Mouse (Mus musculus): ENCODE data around the gene 3110021N24Rik.
A peak's percentile ranks its signal among the peaks of the same experiment; 100 is the strongest.

Gene 3110021N24Rik

DNA sequence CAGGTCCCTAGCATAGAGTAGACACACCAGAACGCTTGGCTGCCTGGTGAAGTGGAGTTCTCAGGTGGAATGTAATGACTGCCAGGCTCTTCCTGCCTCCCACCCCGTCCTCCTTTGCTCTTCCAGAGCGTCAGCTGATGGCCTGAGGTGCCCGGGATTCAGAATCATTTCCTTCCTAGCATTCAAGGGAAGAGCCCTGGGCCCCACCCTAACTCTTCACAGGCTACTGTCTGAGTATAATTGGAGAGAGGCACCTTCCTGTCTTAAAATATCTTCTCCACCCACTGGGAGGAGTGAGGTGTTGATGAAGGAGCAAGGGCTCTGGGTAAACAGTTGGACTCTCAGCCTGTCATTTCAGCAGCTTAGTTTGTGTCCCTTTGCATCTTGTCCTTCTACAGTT lies 77.3 kb downstream of the 3110021N24Rik start:
- DNase-seq (ENCODE audit: low read depth), result no peak

DNA sequence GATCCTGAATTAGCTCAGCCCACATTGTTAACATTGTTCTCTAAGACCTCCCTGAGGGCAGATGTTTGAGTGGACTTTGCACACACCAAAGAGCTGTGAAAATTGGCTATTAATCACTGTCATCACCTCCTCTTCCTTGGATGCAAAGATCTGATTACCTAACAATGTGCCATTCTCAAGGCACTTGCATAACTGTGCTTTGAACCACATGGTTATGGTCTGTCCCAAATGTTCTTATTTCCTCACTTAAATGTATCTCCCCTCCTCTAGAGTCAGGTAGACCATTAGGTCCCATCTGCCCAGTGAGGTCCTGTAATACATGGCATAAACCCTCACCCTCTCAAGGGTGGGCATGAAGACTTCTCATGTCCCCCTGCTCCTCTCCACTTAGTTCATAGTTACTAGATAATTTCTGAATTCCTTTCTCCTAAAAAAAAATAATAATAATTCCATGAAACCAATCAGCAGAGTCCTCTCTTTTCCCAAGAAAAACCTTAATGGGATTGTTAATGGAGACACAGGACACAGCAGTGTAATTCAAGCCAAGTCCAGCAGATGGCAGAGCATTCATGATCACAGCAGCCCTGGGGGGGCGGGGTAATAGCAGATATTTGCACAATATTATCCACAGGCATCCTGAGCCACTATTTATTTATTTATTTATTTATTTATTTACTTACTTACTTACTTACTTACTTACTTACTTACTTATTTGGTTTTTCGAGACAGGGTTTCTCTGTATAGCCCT lies 78.8 kb downstream of the 3110021N24Rik start:
- DNase-seq (ENCODE audit: low read depth), result peak; percentile 54

- DNase-seq (ENCODE audit: low read depth), result no peak
Measured at GRCm38 (mm10) chr4:108803535-108803934, 84.1 kb downstream of the 3110021N24Rik start.

DNA sequence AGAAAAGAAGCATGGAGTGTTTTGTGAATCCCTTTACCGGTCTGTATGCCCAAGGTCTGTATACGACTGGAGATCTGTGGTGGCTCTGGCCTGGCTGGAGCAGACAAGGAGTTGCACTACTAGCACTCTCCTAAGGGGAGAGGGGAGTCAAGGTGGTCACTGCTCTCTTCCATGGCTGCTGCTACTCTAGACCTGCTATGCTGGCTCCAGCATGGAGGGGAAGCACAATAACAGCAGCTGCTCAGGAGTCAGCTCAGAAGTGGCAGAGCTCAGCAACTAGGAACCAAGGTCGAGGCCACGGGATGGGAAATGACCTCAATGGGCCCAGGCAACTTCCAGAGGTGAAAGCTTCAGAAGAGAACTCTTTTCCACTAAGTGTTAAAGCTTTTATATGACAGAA lies 91.7 kb downstream of the 3110021N24Rik start:
- DNase-seq (ENCODE audit: low read depth), result no peak

GRCm38 (mm10) chr4:108811550-108811949 lies 92.1 kb downstream of the 3110021N24Rik start:
- DNase-seq (ENCODE audit: low read depth), result no peak

GRCm38 (mm10) chr4:108825677-108826076 lies 106.2 kb downstream of the 3110021N24Rik start:
- DNase-seq (ENCODE audit: low read depth), result no peak

DNA sequence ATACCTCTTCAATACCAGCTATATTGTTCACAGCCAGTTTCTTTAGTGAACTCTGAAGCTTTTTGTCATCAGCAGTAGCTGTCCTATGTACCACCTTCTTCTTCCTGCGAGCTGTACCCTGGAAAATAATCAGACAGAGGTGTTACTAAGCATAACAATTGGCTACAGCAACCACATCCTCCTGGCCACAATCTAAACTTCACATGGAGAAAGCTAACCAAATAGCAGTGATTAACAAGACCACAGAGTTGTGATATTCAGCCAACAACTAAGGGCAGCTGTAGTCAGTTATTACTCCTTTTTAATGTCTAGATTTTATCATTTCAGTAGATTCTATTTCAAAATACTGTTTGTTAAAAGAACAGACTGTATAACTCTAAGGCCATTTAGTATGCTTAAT lies 106.6 kb downstream of the 3110021N24Rik start:
- no peak for DNase-seq (ENCODE audit: low read depth)

DNA sequence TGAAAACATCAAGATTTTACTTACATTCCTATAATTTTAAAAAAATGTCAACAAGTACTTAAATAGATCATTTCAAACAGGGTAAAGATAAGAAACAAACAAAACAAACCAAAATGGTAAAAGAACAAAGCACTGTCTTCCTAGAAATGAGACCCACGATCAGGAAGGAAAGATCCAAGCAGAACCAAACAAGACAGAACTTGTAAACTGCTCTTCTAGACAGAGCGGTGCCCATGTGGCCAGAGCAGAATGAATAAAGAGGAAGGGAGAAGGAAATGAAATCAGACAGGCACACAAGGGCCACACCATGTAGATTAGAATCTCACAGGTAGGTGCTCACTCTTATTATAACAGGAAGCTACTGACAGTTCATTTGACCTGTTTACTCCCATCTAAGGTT lies 107.2 kb downstream of the 3110021N24Rik start:
- DNase-seq (ENCODE audit: low read depth), result no peak

DNA sequence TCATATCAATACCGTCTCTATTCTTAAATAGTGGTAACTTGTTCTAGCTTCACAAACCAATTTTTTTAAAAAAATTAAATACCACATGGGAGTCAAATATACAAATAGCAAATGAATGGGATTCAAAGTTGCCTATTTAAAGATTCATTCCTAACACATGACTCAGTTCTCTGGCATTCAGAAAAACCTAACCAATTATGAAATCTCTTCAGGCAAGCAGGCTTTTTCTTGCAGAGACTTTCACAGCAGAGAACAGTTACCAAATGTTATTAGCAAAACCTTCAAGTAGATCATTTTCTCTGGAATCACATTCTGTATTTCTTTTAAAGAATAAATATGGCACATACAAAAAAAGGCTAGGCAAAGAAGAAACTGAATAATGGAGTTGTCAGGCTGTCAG lies 111.2 kb downstream of the 3110021N24Rik start:
- DNase-seq (ENCODE audit: low read depth), result no peak

Measured in c-Kit-positive CD71-positive TER-119-negative erythroid progenitor cells, embryonic 14.5 days (primary cell).